Mouse (Mus musculus) stomach, postnatal 0 days (tissue): ENCODE measurements around the gene Nudt19.

Source experiments
- CTCF ChIP-seq: IDR thresholded peaks from 2 replicates; pipeline ENCODE4 v1.5.1; 2016; ENCODE audit warnings: antibody characterized with exemption, low read depth, mild to moderate bottlenecking, moderate library complexity
- EP300 ChIP-seq: optimal IDR thresholded peaks from 2 replicates; pipeline ENCODE3; 2016; ENCODE audit warnings: antibody characterized with exemption

DNA sequence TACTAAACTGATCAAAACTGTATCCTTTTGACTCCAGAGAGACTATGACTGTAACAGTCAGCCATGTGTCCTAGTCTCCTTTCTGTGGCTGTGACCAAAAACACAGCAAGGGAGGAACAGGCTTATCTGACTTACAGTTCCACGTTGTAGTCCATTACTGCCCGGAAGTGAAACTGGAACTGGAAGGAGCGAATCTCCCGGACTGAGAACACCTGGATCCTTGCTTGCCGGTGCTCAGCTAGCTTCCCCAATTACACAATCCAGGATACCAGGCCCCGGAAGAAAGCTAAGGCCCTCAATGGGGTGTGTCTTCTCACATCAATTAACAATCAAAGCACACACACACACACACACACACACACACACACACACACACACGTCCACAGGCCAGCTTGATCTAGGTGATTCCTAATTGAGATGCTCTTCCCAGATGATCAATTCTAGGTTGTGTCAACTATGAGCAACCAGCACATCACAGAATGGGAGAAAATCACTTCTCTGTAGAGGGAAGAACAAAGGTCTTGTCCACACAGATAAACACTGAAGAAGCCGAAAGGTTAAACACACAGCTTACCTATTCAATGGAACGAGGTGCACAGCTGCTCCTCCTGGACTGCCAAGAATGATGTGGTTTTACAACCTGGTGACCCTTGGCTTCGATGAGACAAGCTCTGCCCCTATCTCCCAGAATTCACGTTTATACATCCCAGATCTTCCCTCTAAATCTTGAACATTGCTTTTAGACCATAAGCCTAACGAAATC, 20.2 kb downstream of the Nudt19 start:
- TF ChIP-seq CTCF = no peak
- no peak for TF ChIP-seq EP300
